Mouse (Mus musculus): ENCODE data around the gene Grik5. TPM values are rescaled to one million over a fixed set of nuclear protein-coding genes. Genes with fewer than 3 reads are reported as not detected.
A peak's percentile ranks its signal among the peaks of the same experiment; 100 is the strongest.

The Grik5 gene
- polyA plus RNA-seq, 1 experiment from 2014 or later = 6.0 TPM

DNA sequence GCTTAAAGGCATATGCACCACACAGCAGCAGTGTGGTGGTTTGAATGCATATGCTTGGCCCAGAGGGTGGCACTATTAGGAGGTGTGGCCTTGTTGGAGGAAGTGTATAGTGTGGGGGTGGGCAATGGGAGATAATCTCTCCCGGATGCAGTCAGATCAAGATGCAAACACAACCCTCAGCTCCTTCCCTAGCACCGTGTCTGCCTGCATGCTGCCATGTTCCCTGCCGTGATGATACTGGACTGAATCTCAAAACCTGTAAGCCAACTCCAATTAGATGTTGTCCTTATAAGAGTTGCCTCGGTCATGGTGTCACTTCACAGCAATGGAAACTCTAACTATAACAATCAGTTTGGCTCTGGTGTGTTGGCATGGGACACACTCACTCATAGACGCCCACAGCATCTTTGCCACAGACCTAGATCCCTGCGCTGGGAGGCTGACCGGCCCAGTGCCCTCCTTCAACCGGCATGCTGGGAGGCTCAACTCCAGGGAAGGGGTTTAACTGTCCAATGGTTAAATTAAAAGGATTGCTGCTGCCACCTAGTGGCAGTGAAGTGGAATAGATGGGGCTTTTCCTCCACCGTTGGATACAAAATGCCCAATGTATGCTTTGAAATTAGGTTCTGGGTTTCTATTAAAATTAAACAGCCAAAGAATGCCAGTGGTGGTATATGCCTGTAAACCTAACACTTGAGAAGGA, 97.1 kb downstream of the Grik5 start:
- no peaks in the 10 kb centered on the region for H3K27me3 ChIP-seq
- H3K4me1 ChIP-seq = peaks cover 11% of the 10 kb centered on the region
- WGBS = 26% methylated on average over 9 of the region's 9 CpGs
- H3K36me3 ChIP-seq = peaks cover 4% of the 10 kb centered on the region; the same call in 1 of the 2 replicates
- H3K27ac ChIP-seq (replicated peaks) = no peak overlapping the region
- no peak for ATAC-seq (ENCODE audit: insufficient number of reproducible peaks, low FRiP score, low TSS enrichment, low read depth)
- no peak overlapping the region for H3K4me3 ChIP-seq (replicated peaks)
- H3K9me3 ChIP-seq (replicated peaks) = no peaks in the 10 kb centered on the region
- no peak overlapping the region for H3K4me2 ChIP-seq (replicated peaks)
- H3K9ac ChIP-seq = no peak overlapping the region

DNA sequence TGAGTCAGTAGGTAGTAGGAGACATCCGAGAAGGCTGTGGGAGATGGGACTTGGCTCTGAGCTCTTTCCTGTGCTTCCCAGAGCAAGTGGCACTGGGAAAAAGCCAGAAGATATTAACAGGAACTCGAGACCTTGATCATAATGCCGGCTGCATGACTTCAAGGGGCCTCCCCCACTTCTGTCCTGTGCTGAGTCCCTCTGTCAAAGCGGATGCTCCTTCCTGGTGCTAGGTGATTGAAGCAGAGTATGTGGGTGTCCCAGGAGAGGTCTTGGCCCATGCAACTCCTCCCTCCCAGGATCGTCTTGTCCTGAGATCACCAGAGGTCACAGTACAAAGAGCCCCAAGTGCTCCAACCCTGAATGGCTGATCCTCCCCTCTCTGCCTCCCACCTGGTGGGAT, 98.2 kb downstream of the Grik5 start:
- H3K9ac ChIP-seq = no peak overlapping the region
- H3K4me2 ChIP-seq (replicated peaks) = no peak overlapping the region
- no peak for ATAC-seq (ENCODE audit: insufficient number of reproducible peaks, low FRiP score, low TSS enrichment, low read depth)
- no peaks in the 10 kb centered on the region for H3K27me3 ChIP-seq
- peaks cover 13% of the 10 kb centered on the region; the same call in 1 of the 2 replicates for H3K36me3 ChIP-seq
- WGBS = 64% methylated on average over 5 of the region's 5 CpGs
- no peak overlapping the region for H3K27ac ChIP-seq (replicated peaks)
- H3K4me1 ChIP-seq = peaks cover 11% of the 10 kb centered on the region
- H3K9me3 ChIP-seq (replicated peaks) = no peaks in the 10 kb centered on the region
- H3K4me3 ChIP-seq (replicated peaks) = no peak overlapping the region

DNA sequence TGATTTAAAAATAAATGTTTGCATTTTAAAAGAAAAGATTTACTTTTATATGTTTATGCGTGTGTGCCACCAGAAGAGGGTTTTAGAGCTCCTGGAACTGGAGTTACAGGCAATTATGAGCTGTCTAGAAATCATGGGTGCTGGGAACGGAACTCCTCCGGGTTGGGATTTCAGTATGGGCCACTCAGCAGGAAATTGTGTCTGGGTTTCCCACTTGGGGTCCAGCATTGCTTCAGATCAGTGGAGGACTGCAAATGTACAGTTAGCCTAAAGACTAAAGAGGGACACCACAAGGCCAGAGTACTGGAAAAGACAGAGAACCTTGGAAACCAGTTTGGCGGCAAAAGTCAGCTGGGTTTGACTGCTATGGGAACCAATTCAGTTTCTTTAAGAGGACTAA, 98.9 kb downstream of the Grik5 start:
- WGBS = 80% methylated on average over 4 of the region's 4 CpGs
- no peak overlapping the region for H3K4me3 ChIP-seq (replicated peaks)
- no peak overlapping the region for H3K9ac ChIP-seq
- no peaks in the 10 kb centered on the region for H3K9me3 ChIP-seq (replicated peaks)
- H3K4me1 ChIP-seq = peaks cover 11% of the 10 kb centered on the region
- no peak for ATAC-seq (ENCODE audit: insufficient number of reproducible peaks, low FRiP score, low TSS enrichment, low read depth)
- peaks cover 13% of the 10 kb centered on the region; the same call in 1 of the 2 replicates for H3K36me3 ChIP-seq
- H3K27me3 ChIP-seq = no peaks in the 10 kb centered on the region
- H3K27ac ChIP-seq (replicated peaks) = no peak overlapping the region
- H3K4me2 ChIP-seq (replicated peaks) = no peak overlapping the region

DNA sequence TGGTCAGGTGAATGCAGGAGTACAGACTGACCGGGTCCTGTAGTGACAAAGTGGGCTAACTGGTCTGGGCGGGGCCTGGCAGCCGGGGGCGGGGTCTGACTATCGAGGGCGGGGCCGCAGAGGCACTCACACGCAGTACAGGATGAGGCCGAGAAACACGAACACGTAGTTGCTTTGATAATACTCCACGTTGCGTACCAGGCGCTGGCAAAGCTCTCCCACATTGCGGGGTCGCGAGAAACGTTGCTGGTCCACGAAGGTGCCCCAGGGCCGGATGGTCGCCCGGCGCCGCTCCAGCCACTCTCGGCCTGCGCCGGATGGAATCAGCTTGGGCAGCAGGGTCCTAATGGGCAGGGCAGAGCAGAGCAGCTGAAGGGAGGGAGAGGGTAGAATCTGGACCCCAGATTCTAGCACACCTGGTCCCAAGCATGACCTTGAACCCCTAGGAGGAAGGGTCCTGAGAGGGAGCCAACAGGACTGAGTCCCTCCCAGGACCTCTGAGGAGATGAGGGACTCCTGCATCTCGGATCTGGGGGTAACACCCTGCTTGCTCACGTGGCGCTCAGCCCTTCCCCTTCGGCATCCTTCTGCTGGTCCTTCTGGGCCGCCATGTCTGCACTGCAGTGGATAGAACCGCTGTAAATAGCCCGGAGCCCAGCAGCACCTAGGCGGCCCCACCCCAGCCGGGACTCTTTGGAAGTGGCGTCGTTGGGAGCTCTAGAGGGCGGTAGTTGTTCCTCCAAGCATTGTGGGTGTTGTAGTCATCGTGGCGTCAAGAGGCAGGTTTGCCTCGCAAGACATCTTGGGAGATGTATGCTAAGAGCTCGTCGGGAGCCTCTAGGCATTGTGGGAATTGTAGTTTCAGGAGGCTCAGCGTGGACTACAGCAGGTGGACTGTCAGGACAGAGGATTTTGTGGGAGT, 99.9 kb downstream of the Grik5 start, which contains the start of gene Rabac1:
Gene Rabac1 (minus strand): TSS at position 783 of the 922 bp plus-strand sequence.
- Histone ChIP-seq H3K27me3 (no peaks in the 10 kb centered on the region), H3K9me3 (replicated peaks) (no peaks in the 10 kb centered on the region), H3K36me3 (peaks cover 13% of the 10 kb centered on the region; the same call in 1 of the 2 replicates), H3K4me2 (replicated peaks) (peak within 1 kb of the TSS; percentile 80), H3K9ac (peak within 1 kb of the TSS; percentile 80), H3K4me3 (replicated peaks) (peak within 1 kb of the TSS; percentile 75), H3K4me1 (peaks cover 11% of the 10 kb centered on the region), H3K27ac (replicated peaks) (peak within 1 kb of the TSS; percentile 88)
- WGBS = under 1% methylated on average over 45 of the region's 45 CpGs
- ATAC-seq (ENCODE audit: insufficient number of reproducible peaks, low FRiP score, low TSS enrichment, low read depth) = peak; percentile 92

DNA sequence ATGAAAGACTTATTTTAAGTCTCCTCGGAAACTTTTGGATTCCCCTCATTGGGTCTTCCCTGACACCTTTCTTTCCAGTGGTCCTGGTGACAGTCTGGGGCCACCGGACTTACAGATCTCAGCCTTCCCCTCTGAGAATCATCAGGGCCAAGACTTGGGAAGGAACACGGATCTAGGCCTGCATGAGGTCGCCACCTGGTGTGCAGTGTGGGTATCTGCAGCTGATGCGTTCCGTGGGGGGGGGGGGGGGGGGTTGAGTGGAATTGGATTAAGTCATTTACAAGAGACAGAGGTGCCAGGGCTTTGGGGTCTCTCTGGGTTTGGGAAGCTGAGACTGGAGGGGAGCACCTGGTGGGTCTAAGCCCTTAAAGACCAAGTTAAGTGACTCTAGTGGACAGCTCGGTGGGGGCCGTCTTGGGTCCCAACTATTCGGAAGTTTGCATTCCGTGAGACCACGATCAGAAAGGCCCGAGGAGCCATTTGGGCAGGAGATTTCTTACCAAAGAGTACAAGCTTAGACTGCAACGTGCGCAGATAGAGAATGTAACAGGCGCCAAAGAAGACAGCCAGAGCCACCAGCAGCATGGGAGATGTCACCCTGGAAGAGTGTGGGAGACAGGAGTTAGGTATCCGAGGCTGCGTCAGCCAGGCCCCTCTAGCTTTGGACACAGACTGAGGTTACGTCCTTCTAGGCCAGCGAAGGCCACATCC, 100.7 kb downstream of the Grik5 start:
- Histone ChIP-seq H3K4me1 (peaks cover 11% of the 10 kb centered on the region), H3K4me2 (replicated peaks) (peak overlapping the region; percentile 80), H3K36me3 (peaks cover 13% of the 10 kb centered on the region; the same call in 1 of the 2 replicates), H3K27ac (replicated peaks) (peak overlapping the region; percentile 88), H3K27me3 (no peaks in the 10 kb centered on the region), H3K9ac (no peak overlapping the region), H3K4me3 (replicated peaks) (peak overlapping the region; percentile 75), H3K9me3 (replicated peaks) (no peaks in the 10 kb centered on the region)
- WGBS = 7% methylated on average over 19 of the region's 19 CpGs
- ATAC-seq (ENCODE audit: insufficient number of reproducible peaks, low FRiP score, low TSS enrichment, low read depth) = no peak

DNA sequence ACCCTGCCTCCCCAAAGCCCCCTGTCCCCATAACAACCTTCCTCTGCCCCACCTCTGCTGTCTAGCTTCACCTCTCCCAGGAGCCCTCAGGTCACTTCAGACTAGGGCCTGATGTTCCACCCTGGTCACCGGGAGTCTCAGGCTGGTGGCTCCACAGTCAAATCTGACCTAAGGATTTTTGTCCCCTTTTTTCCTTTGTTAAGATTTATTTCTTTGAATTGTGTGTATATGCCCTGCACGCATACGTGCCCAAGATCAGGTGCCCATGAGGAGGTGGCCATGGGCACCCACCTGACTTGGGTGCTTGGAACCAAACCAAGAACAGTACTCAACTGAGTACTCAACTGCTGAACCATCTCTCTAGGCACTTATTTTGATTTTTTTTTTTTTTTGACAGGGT, 101.8 kb downstream of the Grik5 start:
- 98% methylated on average over 3 of the region's 3 CpGs for WGBS
- H3K9ac ChIP-seq = no peak overlapping the region
- no peaks in the 10 kb centered on the region for H3K27me3 ChIP-seq
- H3K4me2 ChIP-seq (replicated peaks) = no peak overlapping the region
- no peak for ATAC-seq (ENCODE audit: insufficient number of reproducible peaks, low FRiP score, low TSS enrichment, low read depth)
- peaks cover 13% of the 10 kb centered on the region; the same call in 1 of the 2 replicates for H3K36me3 ChIP-seq
- no peaks in the 10 kb centered on the region for H3K9me3 ChIP-seq (replicated peaks)
- H3K27ac ChIP-seq (replicated peaks) = no peak overlapping the region
- H3K4me1 ChIP-seq = peaks cover 11% of the 10 kb centered on the region
- no peak overlapping the region for H3K4me3 ChIP-seq (replicated peaks)

DNA sequence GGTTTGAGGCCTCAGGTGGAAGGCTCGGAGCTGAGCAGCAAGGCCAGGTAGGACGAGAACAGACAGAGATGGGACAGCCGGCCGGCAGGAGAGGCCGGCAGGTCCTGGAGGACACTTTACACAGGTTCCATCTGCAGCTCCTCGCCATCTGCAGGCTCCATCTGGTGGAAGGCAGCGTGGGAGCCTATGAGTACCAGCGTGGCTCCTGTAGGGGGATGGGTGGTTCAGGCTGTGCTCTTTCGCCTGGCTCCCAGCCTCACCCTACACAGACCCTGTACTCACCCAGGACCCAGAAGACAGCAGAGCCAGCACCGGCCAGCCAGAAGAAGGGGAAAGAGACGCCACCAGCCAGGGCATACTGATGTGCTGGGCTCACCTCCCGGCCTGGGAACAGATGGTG, 102.3 kb downstream of the Grik5 start:
- H3K4me1 ChIP-seq = peaks cover 11% of the 10 kb centered on the region

DNA sequence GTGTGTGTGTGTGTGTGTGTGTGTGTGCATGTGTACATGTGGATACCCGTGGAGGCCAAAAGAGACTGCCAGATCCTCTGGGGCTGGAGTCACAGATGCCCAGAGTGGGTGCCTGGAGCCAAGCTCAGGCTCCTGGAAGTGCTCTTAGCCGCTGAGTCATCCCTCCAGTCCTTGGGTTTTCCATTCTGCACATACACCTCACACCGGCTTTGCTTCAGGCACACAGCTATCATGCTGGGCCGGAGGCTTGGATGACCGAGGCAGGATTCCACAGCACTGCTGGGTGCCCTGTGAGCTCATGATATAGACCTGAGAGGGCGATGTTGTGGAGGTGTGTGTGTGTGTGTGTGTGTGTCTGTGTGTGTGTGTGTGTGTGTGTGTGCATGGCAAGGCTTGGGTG, 103.7 kb downstream of the Grik5 start:
- WGBS = 72% methylated on average over 6 of the region's 6 CpGs
- no peak overlapping the region for H3K4me2 ChIP-seq (replicated peaks)
- H3K36me3 ChIP-seq = peaks cover 13% of the 10 kb centered on the region; the same call in 1 of the 2 replicates
- no peaks in the 10 kb centered on the region for H3K27me3 ChIP-seq
- H3K4me1 ChIP-seq = peaks cover 11% of the 10 kb centered on the region
- no peak overlapping the region for H3K27ac ChIP-seq (replicated peaks)
- no peaks in the 10 kb centered on the region for H3K9me3 ChIP-seq (replicated peaks)
- H3K4me3 ChIP-seq (replicated peaks) = no peak overlapping the region
- no peak for ATAC-seq (ENCODE audit: insufficient number of reproducible peaks, low FRiP score, low TSS enrichment, low read depth)
- H3K9ac ChIP-seq = no peak overlapping the region

More for the DNA sequence above, 102.3 kb downstream of the Grik5 start:
- Histone ChIP-seq H3K27ac (replicated peaks) (no peak overlapping the region), H3K36me3 (peaks cover 13% of the 10 kb centered on the region; the same call in 1 of the 2 replicates), H3K9ac (no peak overlapping the region), H3K9me3 (replicated peaks) (no peaks in the 10 kb centered on the region), H3K4me2 (replicated peaks) (no peak overlapping the region), H3K4me3 (replicated peaks) (no peak overlapping the region), H3K27me3 (no peaks in the 10 kb centered on the region)
- WGBS = 71% methylated on average over 12 of the region's 12 CpGs
- no peak for ATAC-seq (ENCODE audit: insufficient number of reproducible peaks, low FRiP score, low TSS enrichment, low read depth)

DNA sequence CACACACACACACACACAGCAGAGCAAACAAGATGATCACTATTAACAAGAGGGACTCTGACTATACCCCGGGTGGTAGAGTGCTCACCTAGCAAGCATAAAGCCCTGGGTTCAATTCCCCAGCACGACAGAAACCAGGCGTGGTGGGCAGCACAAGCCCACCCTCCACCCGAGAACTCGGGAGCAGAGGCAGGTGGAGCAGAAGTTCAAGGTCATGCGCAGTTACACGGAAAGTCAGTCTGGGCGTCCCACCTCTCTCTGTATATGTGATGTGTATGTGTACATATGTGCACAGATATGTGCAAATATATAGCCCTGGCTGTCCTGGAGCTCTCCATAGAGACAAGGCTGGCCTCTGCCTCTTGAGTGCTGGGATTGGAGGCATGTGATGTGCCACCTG, 104.2 kb downstream of the Grik5 start:
- WGBS = 82% methylated on average over 8 of the region's 8 CpGs
- Histone ChIP-seq H3K4me2 (replicated peaks) (no peak overlapping the region), H3K9ac (no peak overlapping the region), H3K4me3 (replicated peaks) (no peak overlapping the region), H3K4me1 (peaks cover 11% of the 10 kb centered on the region), H3K27me3 (no peaks in the 10 kb centered on the region), H3K36me3 (peaks cover 13% of the 10 kb centered on the region; the same call in 1 of the 2 replicates), H3K27ac (replicated peaks) (no peak overlapping the region), H3K9me3 (replicated peaks) (no peaks in the 10 kb centered on the region)
- ATAC-seq (ENCODE audit: insufficient number of reproducible peaks, low FRiP score, low TSS enrichment, low read depth) = no peak

DNA sequence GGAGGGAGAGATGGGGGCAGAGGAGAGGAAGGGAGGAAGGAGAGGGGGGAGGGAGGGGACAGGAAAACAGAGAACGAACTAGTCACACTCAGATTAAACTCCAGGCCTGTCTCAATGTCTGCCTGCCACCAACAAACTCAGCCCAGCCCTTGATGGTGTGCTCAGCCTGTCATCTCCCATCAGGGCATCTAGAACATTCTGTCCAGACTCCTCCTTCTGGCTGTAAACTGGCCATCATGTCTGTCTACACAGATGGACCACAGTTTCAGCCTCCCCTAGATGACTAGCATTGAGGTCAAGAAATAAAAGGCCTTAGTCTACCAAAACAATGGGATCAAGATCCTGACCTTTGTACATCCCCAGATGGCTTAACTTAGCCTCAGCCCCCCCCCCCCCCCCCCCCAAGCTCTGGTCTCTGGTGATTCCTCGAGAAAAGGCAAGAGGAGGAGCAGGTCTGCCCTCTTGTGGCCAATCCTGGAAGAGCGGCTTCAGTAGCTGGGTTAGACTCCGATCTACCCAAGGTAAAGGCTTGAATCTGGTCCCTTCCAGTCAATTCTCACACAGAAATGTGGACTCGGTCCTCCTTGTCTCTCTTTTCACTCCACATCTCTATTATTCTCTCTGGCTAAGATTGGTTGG, 107.1 kb downstream of the Grik5 start:
- H3K36me3 ChIP-seq = peaks cover 8% of the 10 kb centered on the region; the same call in 1 of the 2 replicates
- H3K9me3 ChIP-seq (replicated peaks) = no peaks in the 10 kb centered on the region
- ATAC-seq (ENCODE audit: insufficient number of reproducible peaks, low FRiP score, low TSS enrichment, low read depth) = no peak; the same call in 1 of the 2 replicates
- H3K27me3 ChIP-seq = no peaks in the 10 kb centered on the region
- H3K4me1 ChIP-seq = no peaks in the 10 kb centered on the region
- WGBS = 4% methylated on average over 5 of the region's 5 CpGs
- H3K4me2 ChIP-seq (replicated peaks) = no peak overlapping the region
- no peak overlapping the region for H3K27ac ChIP-seq (replicated peaks)
- no peak overlapping the region for H3K9ac ChIP-seq
- H3K4me3 ChIP-seq (replicated peaks) = no peak overlapping the region

All from embryonic facial prominence, embryonic 15.5 days (tissue).